Mouse (Mus musculus): ENCODE measurements around the gene F13a1. TPM values are rescaled to one million over a fixed set of nuclear protein-coding genes. Genes with fewer than 3 reads are reported as not detected.

The F13a1 gene
- polyA plus RNA-seq, 1 experiment, result not detected

DNA sequence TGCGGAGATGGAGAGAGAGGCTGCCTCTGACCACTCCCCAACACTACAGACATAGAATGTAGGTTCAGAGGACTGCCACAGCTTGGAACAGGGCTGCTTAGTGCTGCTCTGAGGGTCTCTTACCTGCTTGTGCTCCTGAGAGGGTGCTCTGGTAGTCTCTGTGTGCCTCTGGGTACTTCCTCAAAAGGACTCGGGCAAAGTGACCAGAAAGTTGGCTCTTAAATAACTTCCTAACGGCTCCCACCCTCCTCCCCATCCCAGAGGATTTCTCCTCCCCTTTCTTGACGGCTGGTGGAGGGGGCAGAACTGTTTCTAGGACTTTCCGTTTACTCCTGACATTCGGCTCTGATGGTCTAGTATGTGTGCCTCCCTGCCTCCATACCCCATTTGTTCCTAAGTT, 1.0 kb downstream of the F13a1 start:
- H3K4me3 ChIP-seq (ENCODE audit: insufficient read depth, low read depth, low read length), result no peak overlapping the region
- no peaks in the 10 kb centered on the region for H3K4me1 ChIP-seq (ENCODE audit: control insufficient read depth, insufficient read depth, low read length)
- TF ChIP-seq POLR2A (IDR thresholded peaks at IDR 0.05; ENCODE audit: insufficient read depth, low read depth, low read length), result no peak
- H3K27ac ChIP-seq (ENCODE audit: insufficient read depth, low read depth, low read length), result no peak overlapping the region
- WGBS, result 67% methylated on average over 6 of the region's 6 CpGs

GRCm38 (mm10) chr13:37045005-37045404, 5.0 kb downstream of the F13a1 start:
- Histone ChIP-seq H3K4me3 (ENCODE audit: insufficient read depth, low read depth, low read length) (no peak overlapping the region), H3K27ac (ENCODE audit: insufficient read depth, low read depth, low read length) (no peak overlapping the region), H3K4me1 (ENCODE audit: control insufficient read depth, insufficient read depth, low read length) (no peaks in the 10 kb centered on the region)
- no peak for TF ChIP-seq POLR2A (IDR thresholded peaks at IDR 0.05; ENCODE audit: insufficient read depth, low read depth, low read length)
- no peak for TF ChIP-seq CTCF (IDR thresholded peaks at IDR 0.05; ENCODE audit: insufficient read depth, low read depth, low read length)
- 79% methylated on average over 3 of the region's 3 CpGs for WGBS

DNA sequence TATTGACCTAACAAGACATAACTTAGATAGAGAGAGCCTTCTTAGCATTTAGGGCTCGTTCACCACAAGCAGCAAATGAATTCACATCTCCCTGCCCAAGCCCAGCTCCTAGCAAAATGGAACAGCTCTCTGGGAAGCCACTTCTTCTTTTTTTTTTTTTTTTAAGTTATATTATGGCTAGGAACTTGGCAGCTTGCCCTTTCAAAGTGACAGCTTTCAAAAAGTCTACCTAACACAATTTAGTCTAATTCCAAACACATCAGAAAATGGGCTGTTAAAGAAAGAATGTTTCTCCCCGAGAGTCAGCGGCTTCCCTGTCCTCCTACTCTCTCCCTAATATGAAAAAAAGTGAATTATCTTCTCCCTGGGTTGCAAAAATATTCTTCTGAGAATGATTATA, 15.3 kb downstream of the F13a1 start:
- 61% methylated on average over 3 of the region's 3 CpGs for WGBS
- Histone ChIP-seq H3K4me1 (ENCODE audit: control insufficient read depth, insufficient read depth, low read length) (no peaks in the 10 kb centered on the region), H3K27ac (ENCODE audit: insufficient read depth, low read depth, low read length) (no peak overlapping the region), H3K4me3 (ENCODE audit: insufficient read depth, low read depth, low read length) (no peak overlapping the region)
- TF ChIP-seq POLR2A (IDR thresholded peaks at IDR 0.05; ENCODE audit: insufficient read depth, low read depth, low read length) (no peak), CTCF (IDR thresholded peaks at IDR 0.05; ENCODE audit: insufficient read depth, low read depth, low read length) (no peak)

- H3K4me1 ChIP-seq (ENCODE audit: control insufficient read depth, insufficient read depth, low read length), result no peaks in the 10 kb centered on the region
- no peak overlapping the region for H3K4me3 ChIP-seq (ENCODE audit: insufficient read depth, low read depth, low read length)
- TF ChIP-seq POLR2A (IDR thresholded peaks at IDR 0.05; ENCODE audit: insufficient read depth, low read depth, low read length) (no peak), CTCF (IDR thresholded peaks at IDR 0.05; ENCODE audit: insufficient read depth, low read depth, low read length) (no peak)
- H3K27ac ChIP-seq (ENCODE audit: insufficient read depth, low read depth, low read length), result no peak overlapping the region
- WGBS, result 63% methylated on average over 4 of the region's 4 CpGs
These were observed 24.0 kb downstream of the F13a1 start for GRCm38 (mm10) chr13:37025996-37026579.

GRCm38 (mm10) chr13:37021575-37021974, 28.5 kb downstream of the F13a1 start:
- Histone ChIP-seq H3K27ac (ENCODE audit: insufficient read depth, low read depth, low read length) (no peak overlapping the region), H3K4me3 (ENCODE audit: insufficient read depth, low read depth, low read length) (no peak overlapping the region), H3K4me1 (ENCODE audit: control insufficient read depth, insufficient read depth, low read length) (no peaks in the 10 kb centered on the region)
- TF ChIP-seq POLR2A (IDR thresholded peaks at IDR 0.05; ENCODE audit: insufficient read depth, low read depth, low read length) (no peak), CTCF (IDR thresholded peaks at IDR 0.05; ENCODE audit: insufficient read depth, low read depth, low read length) (no peak)
- 67% methylated on average over 2 of the region's 2 CpGs for whole genome bisulfite sequencing

DNA sequence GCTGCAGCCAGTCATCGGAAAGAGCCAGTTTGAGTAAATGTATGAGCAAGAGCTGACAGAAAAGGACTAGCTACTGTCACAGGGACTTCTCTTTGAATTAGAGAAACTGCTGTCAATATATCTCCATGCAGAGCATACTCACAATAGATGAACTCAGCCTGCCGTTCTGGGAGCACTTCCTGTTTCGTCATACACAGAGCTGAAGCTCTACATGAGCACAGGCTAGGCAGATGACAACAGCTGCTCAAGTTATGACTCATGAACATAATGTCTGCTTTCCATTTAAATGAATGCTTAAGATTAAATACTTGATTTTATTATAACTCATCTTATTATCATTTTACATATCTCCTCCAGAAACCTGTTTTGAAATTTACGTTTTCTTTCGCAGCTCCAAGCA, 39.3 kb downstream of the F13a1 start:
- no peak overlapping the region for H3K27ac ChIP-seq (ENCODE audit: insufficient read depth, low read depth, low read length)
- WGBS, result 92% methylated on average over 5 of the region's 5 CpGs
- TF ChIP-seq POLR2A (IDR thresholded peaks at IDR 0.05; ENCODE audit: insufficient read depth, low read depth, low read length) (no peak), CTCF (IDR thresholded peaks at IDR 0.05; ENCODE audit: insufficient read depth, low read depth, low read length) (no peak)
- no peaks in the 10 kb centered on the region for H3K4me1 ChIP-seq (ENCODE audit: control insufficient read depth, insufficient read depth, low read length)
- no peak overlapping the region for H3K4me3 ChIP-seq (ENCODE audit: insufficient read depth, low read depth, low read length)

- no peak for TF ChIP-seq POLR2A (IDR thresholded peaks at IDR 0.05; ENCODE audit: insufficient read depth, low read depth, low read length)
- no peak for TF ChIP-seq CTCF (IDR thresholded peaks at IDR 0.05; ENCODE audit: insufficient read depth, low read depth, low read length)
- Histone ChIP-seq H3K4me3 (ENCODE audit: insufficient read depth, low read depth, low read length) (no peak overlapping the region), H3K27ac (ENCODE audit: insufficient read depth, low read depth, low read length) (no peak overlapping the region), H3K4me1 (ENCODE audit: control insufficient read depth, insufficient read depth, low read length) (no peaks in the 10 kb centered on the region)
These were observed 43.8 kb downstream of the F13a1 start for GRCm38 (mm10) chr13:37006224-37006623.

- TF ChIP-seq CTCF (IDR thresholded peaks at IDR 0.05; ENCODE audit: insufficient read depth, low read depth, low read length) (no peak), POLR2A (IDR thresholded peaks at IDR 0.05; ENCODE audit: insufficient read depth, low read depth, low read length) (no peak)
- H3K4me1 ChIP-seq (ENCODE audit: control insufficient read depth, insufficient read depth, low read length), result no peaks in the 10 kb centered on the region
- H3K4me3 ChIP-seq (ENCODE audit: insufficient read depth, low read depth, low read length), result no peak overlapping the region
- H3K27ac ChIP-seq (ENCODE audit: insufficient read depth, low read depth, low read length), result no peak overlapping the region
- 85% methylated on average over 6 of the region's 6 CpGs for WGBS
These were observed 50.8 kb downstream of the F13a1 start for GRCm38 (mm10) chr13:36999210-36999705.

GRCm38 (mm10) chr13:36993593-36993992, 56.5 kb downstream of the F13a1 start:
- 93% methylated on average over 5 of the region's 5 CpGs for WGBS
- TF ChIP-seq CTCF (IDR thresholded peaks at IDR 0.05; ENCODE audit: insufficient read depth, low read depth, low read length), result no peak
- TF ChIP-seq POLR2A (IDR thresholded peaks at IDR 0.05; ENCODE audit: insufficient read depth, low read depth, low read length), result no peak
- no peak overlapping the region for H3K4me3 ChIP-seq (ENCODE audit: insufficient read depth, low read depth, low read length)
- H3K27ac ChIP-seq (ENCODE audit: insufficient read depth, low read depth, low read length), result no peak overlapping the region
- H3K4me1 ChIP-seq (ENCODE audit: control insufficient read depth, insufficient read depth, low read length), result no peaks in the 10 kb centered on the region

DNA sequence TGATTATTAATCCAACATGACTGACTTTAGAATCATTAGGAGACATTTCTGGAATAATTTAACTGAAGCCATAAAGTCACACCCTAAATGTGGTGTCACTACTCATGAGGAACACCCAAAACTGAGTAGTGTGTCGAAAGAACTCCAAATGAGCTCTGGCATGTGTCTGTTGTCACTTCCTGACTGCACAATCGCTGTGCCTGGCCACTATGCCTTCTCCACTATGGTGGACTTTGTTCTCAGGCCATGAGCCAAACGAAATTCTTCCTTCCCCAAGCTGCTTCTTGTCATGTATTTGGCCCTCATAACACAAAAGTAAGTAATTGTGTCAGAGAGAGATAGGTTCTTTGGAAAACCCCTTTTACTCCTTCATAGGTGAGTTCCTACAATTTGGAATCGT, 61.7 kb downstream of the F13a1 start:
- Histone ChIP-seq H3K4me1 (ENCODE audit: control insufficient read depth, insufficient read depth, low read length) (no peaks in the 10 kb centered on the region), H3K27ac (ENCODE audit: insufficient read depth, low read depth, low read length) (no peak overlapping the region), H3K4me3 (ENCODE audit: insufficient read depth, low read depth, low read length) (no peak overlapping the region)
- TF ChIP-seq POLR2A (IDR thresholded peaks at IDR 0.05; ENCODE audit: insufficient read depth, low read depth, low read length) (no peak), CTCF (IDR thresholded peaks at IDR 0.05; ENCODE audit: insufficient read depth, low read depth, low read length) (no peak)
- WGBS, result 82% methylated on average over 4 of the region's 4 CpGs

Data from olfactory bulb, adult 2 months (tissue).